Mouse (Mus musculus) small intestine, adult 2 months (tissue): ENCODE data around the gene Fam166a.

ENCODE experiments used
- CTCF ChIP-seq: fragments of 200-500 bp; IDR thresholded peaks from 2 replicates; pipeline ENCODE4 v1.5.1; 2012; ENCODE audit warnings: low read depth, mild to moderate bottlenecking, control low read depth, inconsistent platforms, low read length, moderate library complexity, mixed read lengths; ENCODE audit not compliant: insufficient replicate concordance, insufficient read length; ENCODE audit errors: extremely low read depth
- POLR2A ChIP-seq: fragments of 200-500 bp; IDR thresholded peaks from 2 replicates; pipeline ENCODE4 v1.6.1; 2012; ENCODE audit warnings: low read depth, mild to moderate bottlenecking, control low read depth, inconsistent platforms, low read length, moderate library complexity

DNA sequence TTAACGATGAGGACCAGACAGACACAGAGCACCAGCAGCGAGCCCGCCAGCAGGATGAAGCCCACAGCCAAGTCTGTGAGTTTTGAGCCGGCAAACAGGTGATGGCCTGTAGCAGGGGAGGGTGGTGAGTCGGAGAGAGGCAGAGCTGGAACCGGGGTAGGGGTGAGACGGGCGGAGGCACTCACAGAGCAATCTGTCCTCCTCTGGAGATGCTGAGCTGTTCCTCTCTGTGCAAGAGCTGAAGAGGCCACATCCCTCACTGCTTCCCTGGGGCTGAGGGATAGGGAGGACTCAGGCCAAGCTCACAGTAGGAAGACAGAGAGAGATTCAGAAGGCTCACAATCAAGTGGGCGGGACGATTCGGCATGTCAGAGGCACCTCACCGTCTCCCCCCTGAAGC lies 12.5 kb downstream of the Fam166a start:
- TF ChIP-seq POLR2A (no peak), CTCF (no peak)
